Comparison of ENCODE assay signal across 8 mouse cellular contexts in the genomic region with DNA sequence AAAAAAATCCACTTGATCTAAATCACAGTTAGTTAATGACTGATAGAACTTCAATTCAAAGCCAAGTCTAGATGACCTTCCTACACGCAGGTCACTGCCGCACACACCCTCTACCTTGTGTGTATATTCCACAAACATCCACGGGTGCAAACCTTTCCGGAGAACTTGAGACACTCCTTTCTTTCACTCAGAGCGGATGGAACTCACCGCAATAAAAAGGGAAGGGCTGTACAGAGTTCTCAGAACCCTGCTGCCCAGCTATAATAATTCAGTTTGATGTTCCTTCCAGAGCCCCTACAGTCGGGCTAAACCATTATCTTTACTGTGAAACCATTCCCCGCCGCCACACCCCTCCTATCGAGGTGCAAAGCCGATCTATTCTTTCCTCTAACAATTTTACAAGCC. TPM values are rescaled to one million over a fixed set of nuclear protein-coding genes. Genes with fewer than 3 reads are reported as not detected.
DNase-seq lines count a peak whose midpoint lies in the region; ATAC-seq lines count a peak whose summit lies in the region.

No protein-coding gene starts in this region.

- H3K27me3 ChIP-seq in heart, embryonic 15.5 days = no peaks in the 10 kb centered on the region
- no peaks in the 10 kb centered on the region for H3K27me3 ChIP-seq in hindbrain, embryonic 13.5 days
- no peaks in the 10 kb centered on the region for H3K27me3 ChIP-seq in liver, embryonic 15.5 days

- H3K4me1 ChIP-seq in heart, embryonic 15.5 days (replicated peaks) = peaks cover 40% of the 10 kb centered on the region
- peaks cover 18% of the 10 kb centered on the region for H3K4me1 ChIP-seq in hindbrain, embryonic 13.5 days (replicated peaks)
- peaks cover 75% of the 10 kb centered on the region for H3K4me1 ChIP-seq in liver, embryonic 15.5 days (replicated peaks)

- H3K27ac ChIP-seq in heart, embryonic 15.5 days = peak overlapping the region; percentile 96
- peak overlapping the region; percentile 91 for H3K27ac ChIP-seq in hindbrain, embryonic 13.5 days
- peak overlapping the region; percentile 88 for H3K27ac ChIP-seq in liver, embryonic 15.5 days (replicated peaks)

- H3K4me2 ChIP-seq in heart, embryonic 15.5 days = peak overlapping the region; percentile 81
- H3K4me2 ChIP-seq in hindbrain, embryonic 13.5 days = peak overlapping the region; percentile 67
- H3K4me2 ChIP-seq in liver, embryonic 15.5 days = peak overlapping the region; percentile 94

- peak overlapping the region; percentile 85 for H3K9ac ChIP-seq in heart, embryonic 15.5 days
- H3K9ac ChIP-seq in hindbrain, embryonic 13.5 days = peak overlapping the region; percentile 96
- H3K9ac ChIP-seq in liver, embryonic 15.5 days = peak overlapping the region; percentile 75

- peak; percentile 7; the same call in 1 of the 2 replicates for ATAC-seq in heart, embryonic 15.5 days (replicated peaks; ENCODE audit: insufficient number of reproducible peaks, insufficient read depth, low FRiP score, low read depth)
- peak; percentile 29; the same call in 1 of the 2 replicates for ATAC-seq in hindbrain, embryonic 13.5 days (ENCODE audit: low FRiP score)
- ATAC-seq in liver, embryonic 15.5 days (ENCODE audit: insufficient read depth) = peak; percentile 26

- DNase-seq in heart, postnatal 25 days (ENCODE audit: low spot score) = no peak
- DNase-seq in c-Kit-negative CD71-positive TER-119-positive erythroid progenitor cells, embryonic 14.5 days (ENCODE audit: low read depth, low spot score) = peak; percentile 21
- DNase-seq in telencephalon, adult 2 months (ENCODE audit: low read depth, low spot score) = peak; percentile 16
- no peak for DNase-seq in T-cell, adult 2 months (ENCODE audit: low spot score)
- no peak for DNase-seq in urinary bladder, adult 18-20 months (ENCODE audit: low spot score in 2 of 2)

- WGBS in heart, embryonic 15.5 days = 3% methylated on average over 11 of the region's 11 CpGs
- WGBS in hindbrain, embryonic 13.5 days = 12% methylated on average over 11 of the region's 11 CpGs
- 1% methylated on average over 11 of the region's 11 CpGs for WGBS in liver, embryonic 15.5 days (ENCODE audit: insufficient replicate concordance)

- H3K36me3 ChIP-seq in heart, embryonic 15.5 days = no peaks in the 10 kb centered on the region
- no peaks in the 10 kb centered on the region for H3K36me3 ChIP-seq in hindbrain, embryonic 13.5 days
- no peaks in the 10 kb centered on the region for H3K36me3 ChIP-seq in liver, embryonic 15.5 days (replicated peaks)

- peak overlapping the region; percentile 85 for H3K4me3 ChIP-seq in heart, embryonic 15.5 days
- H3K4me3 ChIP-seq in hindbrain, embryonic 13.5 days = peak overlapping the region; percentile 97
- peak overlapping the region; percentile 89 for H3K4me3 ChIP-seq in liver, embryonic 15.5 days (replicated peaks)

- intact Hi-C loops in heart, postnatal 25 days (cut with DNase I) = loop anchor here (5.0 kb wide), 1 partner anchor 161 kb away; the partner anchor contains the start of gene Rnf38

- H3K9me3 ChIP-seq in heart, embryonic 15.5 days (replicated peaks) = no peaks in the 10 kb centered on the region
- H3K9me3 ChIP-seq in hindbrain, embryonic 13.5 days = no peaks in the 10 kb centered on the region
- H3K9me3 ChIP-seq in liver, embryonic 15.5 days (replicated peaks) = no peaks in the 10 kb centered on the region

RNA-seq across cellular contexts. Expression of gene Gne, which starts 12.2 kb away (rescaled TPM):
- 27.3 and 35.2 TPM in 2 replicates for polyA plus RNA-seq in heart, embryonic 15.5 days (2015; fragmentation: Nextera tagmentation; extraction: Ambion mirVana)
- 10 to 100 TPM; 25.7 to 28.7 TPM for total RNA-seq in heart, postnatal 25 days (2021)
- 23.6 and 24.1 TPM in 2 replicates for polyA plus RNA-seq in hindbrain, embryonic 13.5 days (2015; fragmentation: Nextera tagmentation; extraction: Ambion mirVana)
- 30.8 and 31.7 TPM in 2 replicates for polyA plus RNA-seq in liver, embryonic 15.5 days (2015; fragmentation: Nextera tagmentation; extraction: Ambion mirVana)

Comparison
In these comparisons a context has a peak if more than half of its experiments do, and no peak if none do; other contexts are left out.
1. DNase-seq: peak in c-Kit-negative CD71-positive TER-119-positive erythroid progenitor cells, embryonic 14.5 days (single experiment) and telencephalon, adult 2 months (single experiment); none in heart, postnatal 25 days (single experiment), T-cell, adult 2 months (single experiment) and urinary bladder, adult 18-20 months (0 of 2).
2. Peak in every context shown above with its lines, with median percentiles within 50 percentile points of each other: ATAC-seq, H3K27ac ChIP-seq, H3K4me2 ChIP-seq, H3K4me3 ChIP-seq and H3K9ac ChIP-seq.